Mouse (Mus musculus) limb, embryonic 11.5 days (tissue): ENCODE measurements around the gene Sema3f. TPM values are rescaled to one million over a fixed set of nuclear protein-coding genes. Genes with fewer than 3 reads are reported as not detected.
A peak's percentile ranks its signal among the peaks of the same experiment; 100 is the strongest.
"Not testable (repeated sequence)": the region's sequence is repeated elsewhere in the genome, so short reads cannot be mapped to it uniquely, and the experiment has no call there.

Source experiments
- ATAC-seq: fragments of 200-750 bp; cut with Nextera tagmentation; 2 replicates; pipeline ENCODE4 v1.8.0; 2017; ENCODE audit warnings: low read depth; ENCODE audit not compliant: insufficient number of reproducible peaks, low FRiP score, low TSS enrichment
- DNase-seq: peaks from one replicate; pipeline ENCODE4 v3.0.0-alpha.2; 2015; ENCODE audit warnings: low spot score
- H3K27ac ChIP-seq: fragments of 300-500 bp; sonication (generic); replicated peaks from 2 replicates; pipeline ENCODE4 v1.5.1; 2014; ENCODE audit warnings: low read depth, mild to moderate bottlenecking, low read length
- H3K27me3 ChIP-seq: fragments of 300-500 bp; sonication (generic); 2 replicates; pipeline ENCODE4 v1.6.1; 2014; ENCODE audit warnings: mild to moderate bottlenecking, low read length, mixed read lengths; ENCODE audit not compliant: control insufficient read depth, insufficient read depth
- H3K36me3 ChIP-seq: fragments of 300-500 bp; sonication (generic); 2 replicates; pipeline ENCODE4 v1.6.1; 2014; ENCODE audit warnings: mild to moderate bottlenecking, low read length, moderate library complexity, mixed read lengths; ENCODE audit not compliant: control insufficient read depth, insufficient read depth
- H3K4me1 ChIP-seq: fragments of 300-500 bp; sonication (generic); 2 replicates; pipeline ENCODE4 v1.6.1; 2014; ENCODE audit warnings: low read length, mixed read lengths; ENCODE audit not compliant: control insufficient read depth, insufficient read depth
- H3K4me2 ChIP-seq: fragments of 300-500 bp; sonication (generic); 2 replicates; pipeline ENCODE4 v1.6.1; 2014; ENCODE audit warnings: low read depth, mild to moderate bottlenecking, moderate library complexity; ENCODE audit not compliant: severe bottlenecking
- H3K4me3 ChIP-seq: fragments of 300-500 bp; sonication (generic); 2 replicates; pipeline ENCODE4 v1.5.1; 2014; ENCODE audit warnings: low read depth, low read length
- H3K9ac ChIP-seq: fragments of 300-500 bp; sonication (generic); 2 replicates; pipeline ENCODE4 v1.6.1; 2014; ENCODE audit warnings: mild to moderate bottlenecking, low read length
- H3K9me3 ChIP-seq: fragments of 300-500 bp; sonication (generic); 2 replicates; pipeline ENCODE4 v1.6.1; 2016; ENCODE audit warnings: low read length; ENCODE audit not compliant: control insufficient read depth
- WGBS: fragments of 180-500 bp; shearing (Covaris S2); extraction: QIAGEN DNeasy Blood & Tissue Kit; methylation state at CpG from one replicate; pipeline ENCODE4 v1.1.7; 2014; 5-methylcytosine and 5-hydroxymethylcytosine counted together
- polyA plus RNA-seq: library from polyadenylated mRNA; unstranded; fragments of >200 nt; fragmentation: Nextera tagmentation; extraction: Ambion mirVana; gene quantifications from 2 replicates; pipeline ENCODE4 v1.2.1, GENCODE M21; 2014

The Sema3f gene
- polyA plus RNA-seq, 1 experiment from 2014 or later = 27.4 TPM

GRCm38 (mm10) chr9:107678861-107679260 lies 31.4 kb downstream of the Sema3f start:
- H3K4me1 ChIP-seq = 0 out of 2 replicates have a peak, but pooled peaks cover 3% of the 10 kb centered on the region
- H3K27ac ChIP-seq = no peak overlapping the region
- no peaks in the 10 kb centered on the region for H3K9me3 ChIP-seq
- no peak overlapping the region for H3K4me2 ChIP-seq
- H3K9ac ChIP-seq = no peak overlapping the region
- 95% methylated on average over 2 of the region's 2 CpGs for WGBS
- ATAC-seq (no peak), DNase-seq (no peak)
- peaks cover 12% of the 10 kb centered on the region for H3K36me3 ChIP-seq
- H3K27me3 ChIP-seq = peaks cover 17% of the 10 kb centered on the region
- no peak overlapping the region for H3K4me3 ChIP-seq

- not testable (repeated sequence) for H3K36me3 ChIP-seq, ATAC-seq, H3K4me3 ChIP-seq, H3K4me1 ChIP-seq, H3K27ac ChIP-seq, H3K9ac ChIP-seq, H3K9me3 ChIP-seq, H3K4me2 ChIP-seq
- 36% methylated on average over 14 of the region's 14 CpGs for WGBS
- H3K27me3 ChIP-seq = peaks cover 17% of the 10 kb centered on the region
- DNase-seq = peak; percentile 87
Measured at GRCm38 (mm10) chr9:107677819-107678526, 32.3 kb downstream of the Sema3f start.

- H3K9ac ChIP-seq = no peak overlapping the region
- no peak overlapping the region for H3K27ac ChIP-seq
- peaks cover 17% of the 10 kb centered on the region for H3K27me3 ChIP-seq
- H3K4me1 ChIP-seq = 0 out of 2 replicates have a peak, but pooled peaks cover 3% of the 10 kb centered on the region
- no peak for ATAC-seq
- 17% methylated on average over 17 of the region's 17 CpGs for WGBS
- no peak overlapping the region for H3K4me2 ChIP-seq
- DNase-seq = peak; percentile 72
- no peaks in the 10 kb centered on the region for H3K9me3 ChIP-seq
- H3K36me3 ChIP-seq = peaks cover under 1% of the 10 kb centered on the region; the same call in 1 of the 2 replicates
- H3K4me3 ChIP-seq = no peak overlapping the region
Measured at GRCm38 (mm10) chr9:107677091-107677784, 33.0 kb downstream of the Sema3f start.

GRCm38 (mm10) chr9:107676302-107676701 lies 34.0 kb downstream of the Sema3f start:
- Histone ChIP-seq H3K4me1 (0 out of 2 replicates have a peak, but pooled peaks cover 3% of the 10 kb centered on the region), H3K9me3 (no peaks in the 10 kb centered on the region), H3K9ac (no peak overlapping the region), H3K4me2 (peak overlapping the region; percentile 64), H3K27me3 (peaks cover 17% of the 10 kb centered on the region), H3K36me3 (no peaks in the 10 kb centered on the region), H3K4me3 (peak overlapping the region; percentile 28), H3K27ac (no peak overlapping the region)
- WGBS = 2% methylated on average over 24 of the region's 25 CpGs
- ATAC-seq (0 out of 2 replicates have a peak, but pooled peaks have one; percentile 16), DNase-seq (no peak)

- peaks cover 17% of the 10 kb centered on the region for H3K27me3 ChIP-seq
- no peak overlapping the region for H3K9ac ChIP-seq
- WGBS = under 1% methylated on average over 39 of the region's 39 CpGs
- H3K9me3 ChIP-seq = no peaks in the 10 kb centered on the region
- H3K4me2 ChIP-seq = peak overlapping the region; percentile 64
- no peak overlapping the region for H3K27ac ChIP-seq
- peak overlapping the region; percentile 28 for H3K4me3 ChIP-seq
- peak; percentile 87 for DNase-seq
- H3K4me1 ChIP-seq = 0 out of 2 replicates have a peak, but pooled peaks cover 3% of the 10 kb centered on the region
- no peaks in the 10 kb centered on the region for H3K36me3 ChIP-seq
- no peak; the same call in 1 of the 2 replicates for ATAC-seq
Measured at GRCm38 (mm10) chr9:107675671-107676301, 34.5 kb downstream of the Sema3f start.

- H3K4me3 ChIP-seq = no peak overlapping the region
- peaks cover 17% of the 10 kb centered on the region for H3K27me3 ChIP-seq
- 0 out of 2 replicates have a peak, but pooled peaks have one; percentile 15 for ATAC-seq
- WGBS = 52% methylated on average over 9 of the region's 9 CpGs
- H3K36me3 ChIP-seq = no peaks in the 10 kb centered on the region
- 0 out of 2 replicates have a peak, but pooled peaks cover 3% of the 10 kb centered on the region for H3K4me1 ChIP-seq
- no peak overlapping the region for H3K9ac ChIP-seq
- H3K27ac ChIP-seq = no peak overlapping the region
- DNase-seq = no peak
- H3K4me2 ChIP-seq = no peak overlapping the region
- H3K9me3 ChIP-seq = no peaks in the 10 kb centered on the region
Measured at GRCm38 (mm10) chr9:107674609-107675429, 35.5 kb downstream of the Sema3f start.

GRCm38 (mm10) chr9:107670259-107670658 lies 40.0 kb downstream of the Sema3f start:
- 52% methylated on average over 5 of the region's 5 CpGs for WGBS
- no peak for ATAC-seq

More at GRCm38 (mm10) chr9:107670259-107670658, 40.0 kb downstream of the Sema3f start:
- Histone ChIP-seq H3K27ac (no peak overlapping the region), H3K27me3 (peaks cover 4% of the 10 kb centered on the region; the same call in 1 of the 2 replicates), H3K4me1 (peaks cover 10% of the 10 kb centered on the region; the same call in 1 of the 2 replicates), H3K9me3 (no peaks in the 10 kb centered on the region), H3K36me3 (no peaks in the 10 kb centered on the region), H3K4me2 (no peak overlapping the region), H3K4me3 (no peak overlapping the region), H3K9ac (no peak overlapping the region)
- DNase-seq = no peak
